ENCODE assay signal across 22 mouse cellular contexts in the genomic region with DNA sequence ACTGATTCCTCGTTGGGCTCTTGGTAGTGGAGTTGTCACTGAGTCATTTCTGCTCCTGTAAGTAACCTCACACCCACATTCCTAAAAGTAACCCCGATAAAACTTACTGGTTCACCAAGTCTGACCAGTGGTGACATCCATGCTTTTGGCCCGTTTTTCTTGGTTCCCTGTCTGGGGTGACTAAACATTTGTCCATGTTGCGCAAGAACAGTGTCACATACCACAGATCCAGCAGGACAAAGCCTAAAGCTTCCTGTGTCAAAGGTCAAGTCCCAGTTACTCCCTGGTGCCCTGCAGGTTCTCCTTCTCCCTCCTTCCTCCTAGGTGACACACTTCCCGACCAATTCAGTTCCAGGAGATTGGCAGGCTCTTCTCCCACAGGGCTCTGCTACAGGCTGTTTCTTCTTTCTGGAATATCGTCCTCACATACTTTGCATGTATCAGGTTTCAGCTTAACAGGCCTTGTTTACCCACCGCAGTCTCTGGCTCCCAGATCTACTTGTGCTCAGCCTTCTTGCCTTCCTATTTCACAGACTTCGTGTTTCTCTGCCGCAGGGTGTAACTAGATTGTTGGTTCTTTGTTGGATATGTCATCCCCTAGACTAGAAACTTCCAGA.
DNase-seq lines count a peak whose midpoint lies in the region; ATAC-seq and TF ChIP-seq lines count a peak whose summit lies in the region.
"Had no signal": no experiment of that assay in that cellular context is flagged by ENCODE, and none has a peak within 500 bp of the region (broad histone marks: within the 10 kb centered on the region; RNA-seq: fewer than 3 reads in every experiment).

No protein-coding gene starts in this region.

- no peak for ATAC-seq in embryonic facial prominence, embryonic 11.5 days (replicated peaks; ENCODE audit: insufficient number of reproducible peaks, low FRiP score, low TSS enrichment, low read depth)
- no peak for ATAC-seq in liver, embryonic 12.5 days

- no peak overlapping the region for H3K27ac ChIP-seq in embryonic facial prominence, embryonic 11.5 days (replicated peaks; ENCODE audit: low read depth, low read length)
- no peak overlapping the region for H3K27ac ChIP-seq in embryonic facial prominence, embryonic 10.5 days (replicated peaks)
- no peak overlapping the region for H3K27ac ChIP-seq in liver, adult 2 months (replicated peaks; ENCODE audit: insufficient read depth, low read depth, low read length)
- no peak overlapping the region for H3K27ac ChIP-seq in liver, embryonic 12.5 days
- H3K27ac ChIP-seq: embryonic facial prominence, embryonic 15.5 days; forebrain, embryonic 10.5 days; heart, embryonic 13.5 days; liver, embryonic 13.5 days; midbrain, embryonic 12.5 days had no signal

- no peaks in the 10 kb centered on the region for H3K9me3 ChIP-seq in embryonic facial prominence, embryonic 11.5 days (replicated peaks; ENCODE audit: control insufficient read depth, low read length)
- no peaks in the 10 kb centered on the region for H3K9me3 ChIP-seq in embryonic facial prominence, embryonic 10.5 days
- no peaks in the 10 kb centered on the region; the same call in 1 of the 2 replicates for H3K9me3 ChIP-seq in liver, embryonic 12.5 days (replicated peaks)
- H3K9me3 ChIP-seq: embryonic facial prominence, embryonic 15.5 days; forebrain, embryonic 10.5 days; heart, embryonic 13.5 days; midbrain, embryonic 12.5 days had no signal

- no peak overlapping the region for H3K9ac ChIP-seq in embryonic facial prominence, embryonic 11.5 days (replicated peaks; ENCODE audit: low read length)
- H3K9ac ChIP-seq in liver, adult 2 months (ENCODE audit: low read depth, low read length): no peak overlapping the region
- no peak overlapping the region for H3K9ac ChIP-seq in liver, embryonic 12.5 days
- H3K9ac ChIP-seq: embryonic facial prominence, embryonic 15.5 days; heart, embryonic 13.5 days; liver, embryonic 13.5 days; midbrain, embryonic 12.5 days had no signal

- H3K79me2 ChIP-seq in liver, adult 2 months (ENCODE audit: control insufficient read depth, insufficient read depth, low read length): no peaks in the 10 kb centered on the region

- no peaks in the 10 kb centered on the region for H3K4me1 ChIP-seq in embryonic facial prominence, embryonic 11.5 days (ENCODE audit: control insufficient read depth, insufficient read depth, low read length)
- H3K4me1 ChIP-seq in embryonic facial prominence, embryonic 10.5 days: peaks cover 9% of the 10 kb centered on the region
- H3K4me1 ChIP-seq in liver, adult 2 months (ENCODE audit: control insufficient read depth, insufficient read depth, low read length): peaks cover 8% of the 10 kb centered on the region
- H3K4me1 ChIP-seq in liver, embryonic 12.5 days: peaks cover 5% of the 10 kb centered on the region; the same call in 1 of the 2 replicates
- H3K4me1 ChIP-seq: embryonic facial prominence, embryonic 15.5 days; heart, embryonic 13.5 days; liver, embryonic 13.5 days; midbrain, embryonic 12.5 days had no signal

- 42% methylated on average over 9 of the region's 9 CpGs for WGBS in embryonic facial prominence, embryonic 11.5 days
- WGBS in embryonic facial prominence, embryonic 10.5 days: 55% methylated on average over 9 of the region's 9 CpGs
- WGBS in liver, adult 2 months: 46% methylated on average over 9 of the region's 9 CpGs
- 50% methylated on average over 9 of the region's 9 CpGs for WGBS in liver, embryonic 12.5 days (ENCODE audit: insufficient replicate concordance)

- intact Hi-C loops in left cerebral cortex, postnatal 14 days (cut with DNase I): no loop called here

- H3K27me3 ChIP-seq in embryonic facial prominence, embryonic 11.5 days (ENCODE audit: control insufficient read depth, insufficient read depth, low read length): no peaks in the 10 kb centered on the region
- no peaks in the 10 kb centered on the region for H3K27me3 ChIP-seq in embryonic facial prominence, embryonic 10.5 days (replicated peaks; ENCODE audit: low read depth, poor library complexity, severe bottlenecking)
- no peaks in the 10 kb centered on the region for H3K27me3 ChIP-seq in liver, adult 2 months (ENCODE audit: control insufficient read depth, insufficient read depth, low read length)
- no peaks in the 10 kb centered on the region for H3K27me3 ChIP-seq in liver, embryonic 12.5 days (replicated peaks)
- H3K27me3 ChIP-seq: embryonic facial prominence, embryonic 15.5 days; heart, embryonic 13.5 days; liver, embryonic 13.5 days; midbrain, embryonic 12.5 days had no signal

- TF ChIP-seq POLR2A in liver, adult 2 months (IDR thresholded peaks at IDR 0.05; ENCODE audit: extremely low read depth, insufficient read depth, low read length): no peak

- peak; percentile 12 for DNase-seq in embryonic facial prominence, embryonic 11.5 days (ENCODE audit: low spot score)
- DNase-seq in embryonic facial prominence, embryonic 10.5 days (ENCODE audit: low spot score): no peak
- peak; percentile 79 for DNase-seq in liver, adult 2 months (ENCODE audit: extremely low read depth, low read depth, low spot score)
- DNase-seq in 3T3-L1 (ENCODE audit: low read depth, low spot score): peak; percentile 2
- DNase-seq in embryo, embryonic 10.5 days (ENCODE audit: low spot score): peak; percentile 10
- DNase-seq in retina, postnatal 1 day: no peak
- no peak for DNase-seq in left cerebral cortex, postnatal 14 days (ENCODE audit: low spot score in 2 of 2)
- DNase-seq: B cell, adult 2 months; cerebellum, adult 11-12 months; cerebellum, postnatal 25 days; gastrocnemius, postnatal 10 days; heart, postnatal 4 days; layer of hippocampus, postnatal 36 days; left cerebral cortex, postnatal 4 days; liver, embryonic 13.5 days; lung, postnatal 4 days; right cerebral cortex, postnatal 25 days had no signal

- H3K4me3 ChIP-seq in embryonic facial prominence, embryonic 11.5 days (ENCODE audit: low read depth, low read length): no peak overlapping the region
- no peak overlapping the region for H3K4me3 ChIP-seq in embryonic facial prominence, embryonic 10.5 days
- H3K4me3 ChIP-seq in liver, adult 2 months (ENCODE audit: insufficient read depth, low read depth, low read length): no peak overlapping the region
- H3K4me3 ChIP-seq in liver, embryonic 12.5 days: no peak overlapping the region
- H3K4me3 ChIP-seq: embryonic facial prominence, embryonic 15.5 days; forebrain, embryonic 10.5 days; heart, embryonic 13.5 days; liver, embryonic 13.5 days; midbrain, embryonic 12.5 days had no signal

- no peak overlapping the region for H3K4me2 ChIP-seq in embryonic facial prominence, embryonic 11.5 days (ENCODE audit: low read depth, low read length)
- H3K4me2 ChIP-seq in liver, embryonic 12.5 days: no peak overlapping the region
- H3K4me2 ChIP-seq: embryonic facial prominence, embryonic 15.5 days; heart, embryonic 13.5 days; liver, embryonic 13.5 days; midbrain, embryonic 12.5 days had no signal

- TF ChIP-seq CTCF in liver, adult 2 months (IDR thresholded peaks at IDR 0.05; ENCODE audit: low read depth, low read length): no peak

- H3K36me3 ChIP-seq in embryonic facial prominence, embryonic 11.5 days (replicated peaks; ENCODE audit: control insufficient read depth, insufficient read depth, low read depth, low read length): no peaks in the 10 kb centered on the region
- no peaks in the 10 kb centered on the region for H3K36me3 ChIP-seq in embryonic facial prominence, embryonic 10.5 days (replicated peaks)
- no peaks in the 10 kb centered on the region for H3K36me3 ChIP-seq in liver, adult 2 months (ENCODE audit: control insufficient read depth, insufficient read depth, low read length)
- no peaks in the 10 kb centered on the region for H3K36me3 ChIP-seq in liver, embryonic 12.5 days
- H3K36me3 ChIP-seq: embryonic facial prominence, embryonic 15.5 days; forebrain, embryonic 10.5 days; heart, embryonic 13.5 days; liver, embryonic 13.5 days; midbrain, embryonic 12.5 days had no signal

Comparison
In these comparisons a context has a peak if more than half of its experiments do, and no peak if none do; other contexts are left out.
1. DNase-seq: peak in embryonic facial prominence, embryonic 11.5 days (single experiment), liver, adult 2 months (single experiment), 3T3-L1 (single experiment) and embryo, embryonic 10.5 days (single experiment); none in embryonic facial prominence, embryonic 10.5 days (single experiment), retina, postnatal 1 day (single experiment) and left cerebral cortex, postnatal 14 days (0 of 2).